Mouse (Mus musculus) kidney, adult 2 months (tissue): ENCODE measurements at regions not wholly inside any gene's neighbourhood (a gene's known extent, or its start where the extent isn't known, plus 50 kb on each side); places are given as distances from the start of the nearest gene placed in this dataset.

Source experiments
- CTCF ChIP-seq: fragments of 200-500 bp; conservative IDR thresholded peaks from 2 replicates; pipeline ENCODE4 v1.5.1; 2011; ENCODE audit warnings: low read depth, mild to moderate bottlenecking, control low read depth, low read length, moderate library complexity, mixed read lengths; ENCODE audit not compliant: insufficient read depth, insufficient read length
- POLR2A ChIP-seq: fragments of 200-500 bp; IDR thresholded peaks from one replicate; pipeline ENCODE4 v1.6.1; 2011; ENCODE audit warnings: low read depth, low read length, control low read depth

DNA sequence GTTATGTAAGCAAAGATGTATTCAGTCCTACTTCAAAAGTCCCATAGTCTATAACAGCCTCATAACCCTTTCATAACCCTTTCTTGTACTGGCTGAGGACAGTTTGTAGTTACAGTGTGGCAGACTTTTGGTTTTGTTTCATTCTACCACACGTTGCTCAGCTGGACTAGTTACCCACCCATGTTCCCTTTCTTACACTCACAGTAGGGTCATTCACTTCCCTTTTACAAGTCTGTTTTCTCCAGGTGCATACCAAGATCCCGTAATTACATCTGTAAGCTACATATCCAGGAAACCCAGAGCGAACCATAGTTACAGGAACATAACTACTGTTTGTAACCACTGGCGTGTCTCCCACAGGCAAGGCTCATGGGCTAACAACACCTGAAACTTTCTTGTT is 72.1 kb upstream of the Gm14444 start:
- no peak for TF ChIP-seq CTCF
- no peak for TF ChIP-seq POLR2A
